Mouse (Mus musculus) CH12.LX (cell line): ENCODE measurements around the gene Hdac4. TPM values are rescaled to one million over a fixed set of nuclear protein-coding genes. Genes with fewer than 3 reads are reported as not detected.

ENCODE experiments used
- DNase-seq: peaks from one replicate; pipeline ENCODE4 v3.0.0-alpha.2; 2013; ENCODE audit errors: extremely low read depth
- H3K27ac ChIP-seq: 2 replicates; pipeline ENCODE4 v1.5.1; 2012; ENCODE audit warnings: low read depth, mild to moderate bottlenecking, control low read depth, moderate library complexity; ENCODE audit not compliant: insufficient read depth
- H3K27me3 ChIP-seq: replicated peaks from 2 replicates; pipeline ENCODE3; 2012; ENCODE audit warnings: inconsistent platforms
- H3K36me3 ChIP-seq, 2 experiments: replicated peaks in 1 of 2; 2 replicates each; pipeline versions ENCODE3 to v1.6.1; 2012; ENCODE audit warnings: inconsistent platforms in 1 of 2, low read length in 1 of 2, mild to moderate bottlenecking in 1 of 2, mixed read lengths in 1 of 2, moderate library complexity in 1 of 2; ENCODE audit not compliant: control insufficient read depth in 1 of 2, insufficient read depth in 1 of 2
- H3K4me1 ChIP-seq, 2 experiments: 2 replicates each; pipeline ENCODE4 v1.6.1; 2012; ENCODE audit warnings: inconsistent platforms in 1 of 2, moderate library complexity in 1 of 2; ENCODE audit not compliant: insufficient read depth in 2 of 2, control insufficient read depth in 1 of 2
- H3K4me2 ChIP-seq: 2 replicates; pipeline ENCODE4 v1.6.1; 2012; ENCODE audit warnings: low read depth, mild to moderate bottlenecking, control low read depth; ENCODE audit not compliant: poor library complexity, insufficient read depth, severe bottlenecking
- H3K4me3 ChIP-seq, 3 experiments: fragments of 150-350 bp in 1 of 3; sonication (generic) in 1 of 3; replicated peaks in 1 of 3; 2 replicates each; pipeline versions ENCODE3 to v1.5.1; 2011 to 2012; ENCODE audit warnings: low read depth in 2 of 3, low read length in 2 of 3, mild to moderate bottlenecking in 2 of 3, moderate library complexity in 2 of 3, control low read depth in 1 of 3, improper control_type of control experiment in 1 of 3, inconsistent platforms in 1 of 3, mixed read lengths in 1 of 3; ENCODE audit not compliant: poor library complexity in 1 of 3
- H3K79me2 ChIP-seq: replicated peaks from 2 replicates; pipeline ENCODE4 v1.6.1; 2012; ENCODE audit warnings: mild to moderate bottlenecking, moderate library complexity; ENCODE audit not compliant: control insufficient read depth, poor library complexity, insufficient read depth, severe bottlenecking; ENCODE audit errors: extremely low read depth
- H3K9ac ChIP-seq: 2 replicates; pipeline ENCODE4 v1.6.1; 2012; ENCODE audit warnings: low read depth, mild to moderate bottlenecking, control low read depth, moderate library complexity; ENCODE audit not compliant: insufficient read depth
- H3K9me3 ChIP-seq: replicated peaks from 2 replicates; pipeline ENCODE3; 2012; ENCODE audit warnings: low read length, inconsistent platforms, mixed read lengths
- BHLHE40 ChIP-seq: IDR thresholded peaks from 2 replicates; pipeline ENCODE4 v1.6.1; 2011; ENCODE audit warnings: mild to moderate bottlenecking, low read depth, low read length, improper control_type of control experiment
- ELF1 ChIP-seq: IDR thresholded peaks from 2 replicates; pipeline ENCODE4 v1.6.1; 2014; ENCODE audit warnings: low read depth, mild to moderate bottlenecking, inconsistent platforms, low read length, improper control_type of control experiment
- ETS1 ChIP-seq: conservative IDR thresholded peaks from 2 replicates; pipeline ENCODE4 v1.6.1; 2012; ENCODE audit warnings: low read depth, mild to moderate bottlenecking, inconsistent platforms, low read length, improper control_type of control experiment, moderate library complexity
- HCFC1 ChIP-seq: IDR thresholded peaks from 2 replicates; pipeline ENCODE4 v1.6.1; 2012; ENCODE audit warnings: low read depth, mild to moderate bottlenecking, inconsistent platforms, low read length, improper control_type of control experiment
- IRF4 ChIP-seq: IDR thresholded peaks from 2 replicates; pipeline ENCODE4 v1.6.1; 2014; ENCODE audit warnings: low read depth, mild to moderate bottlenecking, inconsistent platforms, low read length, improper control_type of control experiment
- JUN ChIP-seq: IDR thresholded peaks from 2 replicates; pipeline ENCODE4 v1.6.1; 2011; ENCODE audit warnings: low read depth, mild to moderate bottlenecking, low read length, improper control_type of control experiment, moderate library complexity; ENCODE audit not compliant: insufficient read depth
- JUND ChIP-seq: conservative IDR thresholded peaks from 2 replicates; pipeline ENCODE4 v1.6.1; 2011; ENCODE audit warnings: low read depth, low read length, improper control_type of control experiment
- MAFK ChIP-seq: IDR thresholded peaks from 2 replicates; pipeline ENCODE4 v1.6.1; 2011; ENCODE audit warnings: low read length, improper control_type of control experiment; ENCODE audit not compliant: insufficient replicate concordance
- MAX ChIP-seq: IDR thresholded peaks from 2 replicates; pipeline ENCODE4 v1.6.1; 2011; ENCODE audit warnings: low read length, improper control_type of control experiment
- MAZ ChIP-seq: IDR thresholded peaks from 2 replicates; pipeline ENCODE4 v1.6.1; 2012; ENCODE audit warnings: low read depth, mild to moderate bottlenecking, inconsistent platforms, low read length, improper control_type of control experiment, moderate library complexity
- MXI1 ChIP-seq: IDR thresholded peaks from 2 replicates; pipeline ENCODE4 v1.6.1; 2011; ENCODE audit warnings: mild to moderate bottlenecking, low read depth, low read length, improper control_type of control experiment
- NELFE ChIP-seq: IDR thresholded peaks from 2 replicates; pipeline ENCODE4 v1.6.1; 2011; ENCODE audit warnings: low read depth, low read length, improper control_type of control experiment
- PAX5 ChIP-seq: IDR thresholded peaks from 2 replicates; pipeline ENCODE4 v1.6.1; 2012; ENCODE audit warnings: low read length, inconsistent platforms, mixed read lengths
- POLR2AphosphoS2 ChIP-seq: IDR thresholded peaks from 2 replicates; pipeline ENCODE4 v1.6.1; 2011; ENCODE audit warnings: low read depth, low read length, improper control_type of control experiment
- RCOR1 ChIP-seq: conservative IDR thresholded peaks from 2 replicates; pipeline ENCODE4 v1.6.1; 2012; ENCODE audit warnings: low read depth, mild to moderate bottlenecking, inconsistent platforms, low read length, improper control_type of control experiment
- SIN3A ChIP-seq: IDR thresholded peaks from 2 replicates; pipeline ENCODE4 v1.6.1; 2012; ENCODE audit warnings: low read length, improper control_type of control experiment, inconsistent platforms
- SMC3 ChIP-seq: IDR thresholded peaks from 2 replicates; pipeline ENCODE4 v1.6.1; 2011; ENCODE audit warnings: low read depth, low read length, improper control_type of control experiment
- USF1 ChIP-seq: IDR thresholded peaks from 2 replicates; pipeline ENCODE4 v1.6.1; 2014; ENCODE audit warnings: low read depth, mild to moderate bottlenecking, inconsistent platforms, low read length, improper control_type of control experiment
- ZC3H11A ChIP-seq: IDR thresholded peaks from 2 replicates; pipeline ENCODE4 v1.6.1; 2012; ENCODE audit warnings: low read depth, mild to moderate bottlenecking, inconsistent platforms, low read length, improper control_type of control experiment
- ZNF384 ChIP-seq: IDR thresholded peaks from 2 replicates; pipeline ENCODE4 v1.6.1; 2012; ENCODE audit warnings: low read depth, low read length, improper control_type of control experiment, inconsistent platforms
- dilution Hi-C: fragments of 300-500 bp; cut with MboI; formaldehyde crosslinking; loops from 2 replicates; pipeline ENCODE4 v1.14.3; 2020; ENCODE audit warnings: low sequenced_read_pairs; ENCODE audit not compliant: extremely low pct_unique_long_range_greater_than_20kb, extremely low pct_ligation_motif_present
- in situ Hi-C: fragments of 300-500 bp; cut with MboI; formaldehyde crosslinking; loops from 3 replicates; pipeline ENCODE4 v1.14.3; 2019; ENCODE audit warnings: low sequenced_read_pairs, low pct_ligation_motif_present, low pct_unique_long_range_greater_than_20kb, mixed read lengths
- polyA plus RNA-seq: library from polyadenylated mRNA; unstranded; fragments of >175 nt; gene quantifications from 2 replicates; pipeline ENCODE4 v1.2.1, GENCODE M21; 2012; ENCODE audit warnings: low read depth; ENCODE audit not compliant: insufficient read length
- total RNA-seq, 2 experiments: library from RNA; depleted of rRNA; stranded (reverse); fragments of 300-350 nt in 1 of 2; fragments of >200 nt in 1 of 2; gene quantifications; 2 replicates each; pipeline ENCODE4 v1.2.3; 2012 to 2014

Hdac4 gene
- total and polyA plus RNA-seq, 3 experiments = 2.4 to 6.3 (median 4.3) TPM

DNA sequence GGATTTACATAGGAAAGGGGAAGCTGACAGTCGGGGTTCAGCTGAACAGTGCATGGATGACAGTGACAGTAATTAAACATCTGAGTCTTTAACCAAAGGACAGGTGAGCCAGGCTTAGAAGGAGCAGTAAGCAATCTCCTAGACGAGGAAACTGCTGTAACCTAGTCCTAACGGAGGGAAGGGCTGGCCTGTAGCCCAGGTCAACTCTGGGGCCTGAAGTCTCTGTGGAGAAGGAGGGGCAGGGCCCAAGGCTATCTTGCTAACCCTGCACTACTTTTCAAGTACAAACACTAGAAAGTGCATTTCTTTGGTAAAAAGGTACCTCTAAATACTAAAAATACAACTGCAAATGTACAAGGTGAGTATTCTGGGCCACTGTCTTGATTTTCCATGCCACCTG is 169.1 kb downstream of the Hdac4 start:
- TF ChIP-seq USF1 = no peak
- TF ChIP-seq, all 38 proteins: peak for 0

DNA sequence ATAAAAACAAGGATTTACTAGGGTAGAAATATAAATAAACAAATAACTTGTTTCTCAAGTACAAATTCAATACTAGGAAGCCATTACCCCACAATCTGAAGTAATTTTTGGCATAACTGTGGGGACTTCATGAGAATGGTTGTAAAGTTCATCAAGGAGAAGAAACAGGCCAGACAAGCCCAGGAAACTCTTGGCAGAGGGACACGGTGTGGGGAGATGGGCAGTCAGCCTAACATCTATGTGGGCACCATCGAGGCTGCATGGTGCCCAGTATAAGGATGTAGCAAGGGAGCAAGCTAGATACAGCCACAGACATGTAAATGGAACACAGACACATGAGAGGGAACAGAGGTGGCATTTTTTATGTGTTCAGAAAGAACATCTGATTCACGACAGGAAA is 171.6 kb downstream of the Hdac4 start:
- H3K4me1 ChIP-seq = peaks cover 0 to 59% of the 10 kb centered on the region in 2 experiments; a peak in 2 of 4 replicates
- dilution Hi-C loops (no loop called here), in situ Hi-C loops (no loop called here)
- no peak overlapping the region for H3K4me3 ChIP-seq
- H3K79me2 ChIP-seq = no peaks in the 10 kb centered on the region
- H3K27ac ChIP-seq = no peak overlapping the region
- H3K9ac ChIP-seq = no peak overlapping the region
- no peak for DNase-seq
- no peak overlapping the region for H3K4me2 ChIP-seq
- TF ChIP-seq ZNF384 = no peak
- TF ChIP-seq USF1 = no peak
- TF ChIP-seq POLR2AphosphoS2 = no peak
- no peak for TF ChIP-seq PAX5
- no peak for TF ChIP-seq HCFC1
- no peak for TF ChIP-seq JUN
- TF ChIP-seq ELF1 = no peak
- TF ChIP-seq MXI1 = no peak
- no peak for TF ChIP-seq ZC3H11A
- no peak for TF ChIP-seq SIN3A
- TF ChIP-seq NELFE = no peak
- TF ChIP-seq ETS1 = no peak
- no peak for TF ChIP-seq SMC3
- TF ChIP-seq JUND = no peak
- TF ChIP-seq RCOR1 = no peak
- TF ChIP-seq MAFK = no peak
- no peak for TF ChIP-seq BHLHE40
- no peak for TF ChIP-seq MAX
- no peak for TF ChIP-seq IRF4
- TF ChIP-seq MAZ = no peak
- H3K27me3 ChIP-seq = no peaks in the 10 kb centered on the region
- H3K36me3 ChIP-seq = peaks cover 0 to 16% of the 10 kb centered on the region in 2 experiments
- no peaks in the 10 kb centered on the region for H3K9me3 ChIP-seq

More for the DNA sequence above, 169.1 kb downstream of the Hdac4 start:
- H3K4me1 ChIP-seq = peaks cover 0 to 38% of the 10 kb centered on the region in 2 experiments; a peak in 2 of 4 replicates
- H3K4me2 ChIP-seq = no peak overlapping the region
- in situ Hi-C loops = no loop called here
- no peak for DNase-seq
- no peak overlapping the region for H3K9ac ChIP-seq
- H3K79me2 ChIP-seq = no peaks in the 10 kb centered on the region
- dilution Hi-C loops = no loop called here
- H3K36me3 ChIP-seq = peaks cover 5 to 27% of the 10 kb centered on the region in 2 experiments
- H3K27me3 ChIP-seq = no peaks in the 10 kb centered on the region
- no peak overlapping the region for H3K27ac ChIP-seq
- H3K4me3 ChIP-seq = no peak overlapping the region
- H3K9me3 ChIP-seq = no peaks in the 10 kb centered on the region
